ENCODE assay signal across 8 mouse cellular contexts in genomic region chr11:116534154-116534865, GRCm38 (mm10). TPM values are rescaled to one million over a fixed set of nuclear protein-coding genes. Genes with fewer than 3 reads are reported as not detected.
DNase-seq lines count a peak whose midpoint lies in the region; ATAC-seq lines count a peak whose summit lies in the region.

No protein-coding gene starts in this region.

- H3K9me3 ChIP-seq in hindbrain, embryonic 13.5 days, result no peaks in the 10 kb centered on the region

- peak overlapping the region; percentile 73 for H3K4me2 ChIP-seq in hindbrain, embryonic 13.5 days

- H3K27ac ChIP-seq in hindbrain, embryonic 13.5 days, result no peak overlapping the region

- peaks cover 48% of the 10 kb centered on the region for H3K4me1 ChIP-seq in hindbrain, embryonic 13.5 days (replicated peaks)

- peaks cover 64% of the 10 kb centered on the region for H3K27me3 ChIP-seq in hindbrain, embryonic 13.5 days

- 18% methylated on average over 20 of the region's 20 CpGs for WGBS in hindbrain, embryonic 13.5 days

- peak; percentile 58; the same call in 1 of the 2 replicates for ATAC-seq in frontal cortex, adult (ENCODE audit: low TSS enrichment)
- ATAC-seq in hindbrain, embryonic 13.5 days (ENCODE audit: low FRiP score), result peak; percentile 47; the same call in 1 of the 2 replicates
- ATAC-seq in megakaryocyte progenitor cell, adult 5-6 weeks (replicated peaks; ENCODE audit: poor library complexity), result peak; percentile 53

- 0 out of 2 replicates have a peak overlapping the region, but pooled peaks have one; percentile 65 for H3K9ac ChIP-seq in hindbrain, embryonic 13.5 days

- peak overlapping the region; percentile 44 for H3K4me3 ChIP-seq in hindbrain, embryonic 13.5 days

- DNase-seq in frontal cortex, postnatal 10 days (ENCODE audit: low spot score in 2 of 2), result no peak
- peak; percentile 74 for DNase-seq in cerebellum, adult 9-10 months
- DNase-seq in forelimb bud, embryonic 11.5 days (ENCODE audit: low read depth, low spot score), result peak; percentile 82
- peak; percentile 56 to 64 for DNase-seq in layer of hippocampus, postnatal 36 days
- peak; percentile 58 for DNase-seq in right cerebral cortex, postnatal 4 days

- H3K36me3 ChIP-seq in hindbrain, embryonic 13.5 days, result peaks cover 33% of the 10 kb centered on the region

RNA-seq across cellular contexts. Expression of gene Sphk1, which starts 3.6 kb away (rescaled TPM):
- 3.1 and 3.3 TPM in 2 replicates for polyA plus RNA-seq in hindbrain, embryonic 13.5 days (2015; fragmentation: Nextera tagmentation; extraction: Ambion mirVana)
- total RNA-seq in layer of hippocampus, postnatal 36 days (2021), result 1 to 10 TPM; 1.3 to 2.4 TPM
- total RNA-seq in megakaryocyte progenitor cell, adult 5-6 weeks (2015), result 7.6 and 15.5 TPM in 2 replicates
- total RNA-seq in megakaryocyte progenitor cell, adult 5-6 weeks (2017), result 6.7 and 26.1 TPM in 2 replicates

RNA-seq across cellular contexts. Expression of gene Prpsap1, which starts 40.3 kb away (rescaled TPM):
- polyA plus RNA-seq in hindbrain, embryonic 13.5 days (2015; fragmentation: Nextera tagmentation; extraction: Ambion mirVana), result 171 and 178 TPM in 2 replicates
- total RNA-seq in layer of hippocampus, postnatal 36 days (2021), result 10 to 100 TPM; 93.0 to 93.3 TPM
- total RNA-seq in megakaryocyte progenitor cell, adult 5-6 weeks (2015), result 46.9 and 49.3 TPM in 2 replicates
- total RNA-seq in megakaryocyte progenitor cell, adult 5-6 weeks (2017), result 27.9 and 33.0 TPM in 2 replicates

RNA-seq across cellular contexts. Expression of gene Ube2o, which starts 46.9 kb away (rescaled TPM):
- polyA plus RNA-seq in hindbrain, embryonic 13.5 days (2015; fragmentation: Nextera tagmentation; extraction: Ambion mirVana), result 14.1 and 14.8 TPM in 2 replicates
- 10 to 100 TPM; 91.3 to 98.8 TPM for total RNA-seq in layer of hippocampus, postnatal 36 days (2021)
- 5.0 TPM in 2 replicates for total RNA-seq in megakaryocyte progenitor cell, adult 5-6 weeks (2015)
- 6.1 and 6.4 TPM in 2 replicates for total RNA-seq in megakaryocyte progenitor cell, adult 5-6 weeks (2017)

RNA-seq across cellular contexts. Expression of gene Aanat, which starts 51.9 kb away (rescaled TPM):
- 0.36 and 1.0 TPM in 2 replicates for polyA plus RNA-seq in hindbrain, embryonic 13.5 days (2015; fragmentation: Nextera tagmentation; extraction: Ambion mirVana)
- total RNA-seq in layer of hippocampus, postnatal 36 days (2021), result under 1 TPM; 0.33 to 0.77 TPM
- not detected in 2 replicates for total RNA-seq in megakaryocyte progenitor cell, adult 5-6 weeks (2015)
- total RNA-seq in megakaryocyte progenitor cell, adult 5-6 weeks (2017), result not detected in 2 replicates

Comparison
In these comparisons a context has a peak if more than half of its experiments do, and no peak if none do; other contexts are left out.
1. DNase-seq: peak in cerebellum, adult 9-10 months (single experiment), forelimb bud, embryonic 11.5 days (single experiment), layer of hippocampus, postnatal 36 days (2 of 2) and right cerebral cortex, postnatal 4 days (single experiment); none in frontal cortex, postnatal 10 days (0 of 2).
2. RNA of gene Ube2o, which starts 46.9 kb away (total RNA-seq): 91.3 to 98.8 TPM in layer of hippocampus, postnatal 36 days; 5.0 to 6.4 TPM in megakaryocyte progenitor cell, adult 5-6 weeks; every median in the first group is over 10 times any median in the second.
3. Peak in every context shown above with its lines, with median percentiles within 50 percentile points of each other: ATAC-seq.